Mouse (Mus musculus): ENCODE measurements around the gene Gucy2d.
A peak's percentile ranks its signal among the peaks of the same experiment; 100 is the strongest.

The Gucy2d gene

GRCm38 (mm10) chr7:98523813-98524361 lies 83.7 kb downstream of the Gucy2d start:
- peak; percentile 53 for DNase-seq

GRCm38 (mm10) chr7:98524401-98524800 lies 84.2 kb downstream of the Gucy2d start:
- no peak for DNase-seq

- DNase-seq = no peak
Observed at GRCm38 (mm10) chr7:98524869-98525699, 84.9 kb downstream of the Gucy2d start.
